Mouse (Mus musculus) adrenal gland, adult 2 months (tissue): ENCODE measurements at regions not wholly inside any gene's neighbourhood (a gene's known extent, or its start where the extent isn't known, plus 50 kb on each side); places are given as distances from the start of the nearest gene placed in this dataset.

Experiments
- DNase-seq: peaks from one replicate; pipeline ENCODE4 v3.0.0; 2021

DNA sequence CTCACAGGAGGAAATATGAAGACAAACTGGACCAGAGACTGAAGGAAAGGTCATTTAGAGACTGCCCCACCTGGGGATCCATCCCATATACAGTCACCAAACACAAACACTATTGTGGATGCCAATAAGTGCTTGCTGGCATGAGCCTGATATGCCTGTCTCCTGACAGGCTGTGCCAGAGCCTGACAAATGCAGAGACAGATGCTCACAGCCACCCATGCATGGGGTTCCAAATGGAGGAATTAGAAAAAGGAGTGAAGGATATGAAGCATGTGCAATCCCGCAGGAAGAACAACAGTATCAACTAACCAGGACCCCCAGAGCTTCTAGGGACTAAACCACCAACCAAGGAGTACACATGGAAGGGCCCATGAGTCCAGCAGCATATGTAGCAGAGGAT lies 505.9 kb downstream of the Gm6685 start:
- no peak for DNase-seq

DNA sequence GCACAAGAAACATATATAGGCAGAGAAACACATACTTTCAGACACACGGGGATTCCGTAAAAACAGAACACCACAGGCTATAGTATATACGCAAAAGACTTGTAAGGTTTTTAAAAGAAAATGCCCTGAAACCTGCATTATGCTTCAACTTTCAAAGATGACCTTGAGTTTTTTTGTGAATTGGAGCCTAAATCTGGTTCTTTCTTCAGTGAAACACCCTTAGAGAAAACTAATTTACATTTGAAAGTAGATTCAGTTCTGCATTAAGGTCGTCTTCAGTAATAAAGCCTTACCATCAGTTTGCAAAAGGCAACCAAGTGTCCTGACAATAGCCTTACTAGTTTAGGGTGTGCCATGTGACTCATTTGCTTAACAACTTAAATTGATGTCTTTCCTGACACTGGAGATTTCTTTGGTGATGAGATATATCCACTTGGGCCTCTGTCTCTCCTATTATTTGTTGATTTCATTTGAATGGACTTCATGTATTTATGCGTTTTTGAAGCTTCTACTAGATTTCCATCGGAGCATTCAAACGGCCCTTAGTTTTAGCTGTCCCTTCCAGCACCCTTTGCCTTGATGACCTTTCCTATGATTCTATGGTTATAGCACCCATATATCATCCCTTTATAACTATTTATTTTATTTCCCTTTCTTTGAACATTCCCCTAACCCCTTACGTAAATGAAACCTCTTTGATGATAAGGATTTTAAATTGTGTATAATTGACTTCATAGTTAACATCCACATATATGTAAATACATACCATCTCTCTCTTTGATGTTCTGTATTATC lies 539.6 kb downstream of the Gm6685 start:
- DNase-seq, result no peak

- DNase-seq, result no peak
Observed at GRCm38 (mm10) chr11:27753913-27754218, 585.8 kb downstream of the Gm6685 start.

GRCm38 (mm10) chr11:27753212-27753912 lies 586.3 kb downstream of the Gm6685 start:
- peak; percentile 16 for DNase-seq

- DNase-seq, result no peak
Observed at GRCm38 (mm10) chr11:27726109-27726508, 613.6 kb downstream of the Gm6685 start.

DNA sequence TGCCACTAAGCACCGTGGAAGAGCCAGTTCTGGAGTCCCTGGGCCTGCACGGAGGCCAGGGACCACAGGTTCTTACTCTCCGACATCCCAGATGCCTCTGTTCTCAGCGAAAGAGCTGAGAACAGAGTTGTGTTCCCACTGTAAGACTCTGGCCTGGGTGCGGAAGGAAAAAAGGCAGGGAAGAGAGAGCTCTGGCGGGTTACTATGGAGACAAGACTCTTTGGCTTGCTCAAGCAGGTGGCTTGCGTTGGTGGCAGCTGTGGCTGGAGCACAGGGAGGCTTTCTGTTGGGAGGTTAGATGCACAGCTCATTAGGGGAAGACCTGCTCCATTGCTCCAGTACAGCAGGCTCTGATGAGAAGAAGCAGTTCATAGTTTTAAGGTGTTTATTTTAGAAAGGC lies 618.3 kb downstream of the Gm6685 start:
- DNase-seq, result no peak

GRCm38 (mm10) chr11:27672436-27672835 lies 667.2 kb downstream of the Gm6685 start:
- DNase-seq, result no peak
